Mouse (Mus musculus): ENCODE data around the gene Tsnaxip1. TPM values are rescaled to one million over a fixed set of nuclear protein-coding genes. Genes with fewer than 3 reads are reported as not detected.

The Tsnaxip1 gene
- polyA plus RNA-seq, 1 experiment from 2014 or later = 0.14 TPM

DNA sequence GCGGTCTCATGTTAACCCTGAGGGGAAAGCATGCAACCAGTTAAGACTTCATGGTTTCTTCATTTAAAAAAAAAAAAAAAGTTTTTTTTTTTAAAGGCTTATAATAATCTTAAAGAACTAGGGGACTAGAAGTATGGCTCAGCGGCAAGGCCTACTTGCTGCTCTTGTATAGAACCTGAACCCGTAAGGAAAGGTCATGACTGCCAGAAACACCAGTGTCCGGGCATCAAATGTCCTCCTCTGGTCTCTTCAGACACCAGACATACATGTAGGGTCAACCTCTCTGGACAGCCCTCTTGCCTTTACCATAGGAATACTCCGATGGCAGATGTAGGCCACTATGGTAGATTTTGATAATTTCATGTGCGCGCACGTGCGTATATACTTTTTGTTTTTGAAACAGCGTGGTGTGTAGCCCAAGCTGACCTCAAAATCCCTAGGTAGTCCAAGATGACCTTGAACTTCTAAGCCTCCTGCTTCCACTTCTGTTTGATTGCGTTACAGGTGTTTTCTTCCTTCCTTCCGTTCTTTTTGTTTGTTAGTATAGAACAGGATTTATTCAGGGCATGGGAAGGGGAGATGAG, 24.7 kb downstream of the Tsnaxip1 start:
- Histone ChIP-seq H3K36me3 (peaks cover 27% of the 10 kb centered on the region), H3K4me1 (replicated peaks) (peaks cover 28% of the 10 kb centered on the region), H3K9ac (no peak overlapping the region), H3K9me3 (replicated peaks) (no peaks in the 10 kb centered on the region), H3K27ac (ENCODE audit: poor library complexity, severe bottlenecking) (no peak overlapping the region), H3K27me3 (replicated peaks) (no peaks in the 10 kb centered on the region), H3K4me3 (peak overlapping the region; percentile 92; the same call in 1 of the 2 replicates), H3K4me2 (peak overlapping the region; percentile 81; the same call in 1 of the 2 replicates)
- 78% methylated on average over 12 of the region's 12 CpGs for WGBS
- no peak for ATAC-seq (ENCODE audit: insufficient number of reproducible peaks, low FRiP score)

DNA sequence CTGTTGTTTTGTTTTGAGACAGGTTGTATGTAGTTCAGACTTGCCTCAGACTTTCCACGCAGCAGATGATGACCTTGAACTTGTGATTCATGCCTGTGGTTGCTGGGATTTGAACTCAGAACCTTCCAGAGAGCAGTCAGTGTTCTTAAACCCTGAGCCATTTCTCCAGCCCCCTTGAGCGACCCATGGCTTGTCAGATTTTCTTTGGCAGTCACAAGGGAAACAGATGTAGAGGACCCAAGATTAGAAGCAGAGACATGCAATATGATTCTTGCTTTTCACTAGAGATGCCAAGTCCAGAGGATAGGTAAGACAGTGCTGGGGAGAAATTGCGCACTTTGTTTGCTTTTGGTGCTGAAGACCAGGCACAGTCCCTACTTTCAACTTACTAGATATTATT, 25.6 kb downstream of the Tsnaxip1 start, which contains the start of gene Cenpt:
Gene Cenpt (minus strand): TSS at position 101 of the 400 bp plus-strand sequence.
- 94% methylated on average over 3 of the region's 3 CpGs for WGBS
- Histone ChIP-seq H3K27ac (ENCODE audit: poor library complexity, severe bottlenecking) (no peak within 1 kb of the TSS), H3K4me3 (no peak within 1 kb of the TSS)

DNA sequence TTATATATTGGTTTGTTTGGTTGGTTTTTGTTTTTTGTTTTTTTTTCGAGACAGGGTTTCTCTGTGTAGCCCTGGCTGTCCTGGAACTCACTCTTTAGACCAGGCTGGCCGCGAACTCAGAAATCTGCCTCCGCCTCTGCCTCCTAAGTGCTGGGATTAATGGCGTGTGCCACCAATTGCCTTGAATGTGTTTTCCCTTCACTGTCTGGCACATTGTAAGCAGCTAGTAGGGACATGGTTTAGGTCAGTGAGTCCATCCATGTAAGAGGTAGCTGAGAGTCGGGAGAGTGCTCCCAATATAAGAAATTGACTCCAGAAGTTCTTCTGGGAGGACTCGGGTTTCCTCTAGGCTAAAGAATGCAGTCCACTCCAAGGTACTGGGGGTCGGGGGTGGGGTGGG, 26.8 kb downstream of the Tsnaxip1 start:
- no peak for ATAC-seq (ENCODE audit: insufficient number of reproducible peaks, low FRiP score)
- no peaks in the 10 kb centered on the region for H3K27me3 ChIP-seq (replicated peaks)
- peak overlapping the region; percentile 84 for H3K4me3 ChIP-seq
- H3K4me1 ChIP-seq (replicated peaks) = peaks cover 39% of the 10 kb centered on the region
- 21% methylated on average over 8 of the region's 8 CpGs for WGBS
- peak overlapping the region; percentile 81; the same call in 1 of the 2 replicates for H3K27ac ChIP-seq (ENCODE audit: poor library complexity, severe bottlenecking)
- H3K4me2 ChIP-seq = peak overlapping the region; percentile 97
- peaks cover 19% of the 10 kb centered on the region for H3K36me3 ChIP-seq
- H3K9ac ChIP-seq = peak overlapping the region; percentile 92
- no peaks in the 10 kb centered on the region for H3K9me3 ChIP-seq (replicated peaks)

More for the DNA sequence above, 25.6 kb downstream of the Tsnaxip1 start, which contains the start of gene Cenpt:
- no peak for ATAC-seq (ENCODE audit: insufficient number of reproducible peaks, low FRiP score)
- H3K27me3 ChIP-seq (replicated peaks) = no peaks in the 10 kb centered on the region
- H3K4me2 ChIP-seq = no peak within 1 kb of the TSS
- no peaks in the 10 kb centered on the region for H3K9me3 ChIP-seq (replicated peaks)
- H3K4me1 ChIP-seq (replicated peaks) = peaks cover 35% of the 10 kb centered on the region
- peaks cover 23% of the 10 kb centered on the region for H3K36me3 ChIP-seq
- H3K9ac ChIP-seq = no peak within 1 kb of the TSS

DNA sequence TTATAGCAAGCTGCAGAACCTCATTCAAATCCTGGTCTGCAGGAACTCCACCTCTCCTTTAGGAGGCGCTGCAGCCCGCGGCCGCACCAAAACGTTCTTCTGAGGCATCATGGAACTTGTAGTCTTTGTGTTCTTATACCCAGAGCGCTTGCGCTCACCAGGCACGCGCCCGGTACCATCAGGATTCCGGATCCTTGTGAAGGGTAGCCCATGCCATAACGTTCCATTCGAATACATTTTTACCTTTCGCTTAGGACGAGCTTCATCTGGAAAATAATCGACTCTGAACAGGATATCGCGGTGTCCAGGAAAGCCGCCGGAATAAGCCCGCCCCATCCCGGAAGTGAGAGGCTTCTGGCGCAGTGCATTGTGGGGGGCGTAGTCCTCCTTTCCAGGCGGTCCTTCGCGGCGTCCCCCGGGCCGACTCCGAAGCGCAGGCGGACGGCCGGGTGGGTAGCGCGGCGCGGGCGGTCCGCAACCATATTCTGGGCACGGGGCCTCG, 27.2 kb downstream of the Tsnaxip1 start, which contains the start of gene Thap11:
Gene Thap11 (plus strand): TSS at position 418 of the 502 bp plus-strand sequence.
- H3K27ac ChIP-seq (ENCODE audit: poor library complexity, severe bottlenecking) = peak within 1 kb of the TSS; percentile 81
- ATAC-seq (ENCODE audit: insufficient number of reproducible peaks, low FRiP score) = peak; percentile 92
- peak within 1 kb of the TSS; percentile 92 for H3K9ac ChIP-seq
- peak within 1 kb of the TSS; percentile 84 for H3K4me3 ChIP-seq
- peak within 1 kb of the TSS; percentile 97 for H3K4me2 ChIP-seq
- H3K36me3 ChIP-seq = peaks cover 14% of the 10 kb centered on the region; the same call in 1 of the 2 replicates
- under 1% methylated on average over 43 of the region's 43 CpGs for WGBS
- no peaks in the 10 kb centered on the region for H3K9me3 ChIP-seq (replicated peaks)
- H3K4me1 ChIP-seq (replicated peaks) = peaks cover 39% of the 10 kb centered on the region
- H3K27me3 ChIP-seq (replicated peaks) = no peaks in the 10 kb centered on the region

DNA sequence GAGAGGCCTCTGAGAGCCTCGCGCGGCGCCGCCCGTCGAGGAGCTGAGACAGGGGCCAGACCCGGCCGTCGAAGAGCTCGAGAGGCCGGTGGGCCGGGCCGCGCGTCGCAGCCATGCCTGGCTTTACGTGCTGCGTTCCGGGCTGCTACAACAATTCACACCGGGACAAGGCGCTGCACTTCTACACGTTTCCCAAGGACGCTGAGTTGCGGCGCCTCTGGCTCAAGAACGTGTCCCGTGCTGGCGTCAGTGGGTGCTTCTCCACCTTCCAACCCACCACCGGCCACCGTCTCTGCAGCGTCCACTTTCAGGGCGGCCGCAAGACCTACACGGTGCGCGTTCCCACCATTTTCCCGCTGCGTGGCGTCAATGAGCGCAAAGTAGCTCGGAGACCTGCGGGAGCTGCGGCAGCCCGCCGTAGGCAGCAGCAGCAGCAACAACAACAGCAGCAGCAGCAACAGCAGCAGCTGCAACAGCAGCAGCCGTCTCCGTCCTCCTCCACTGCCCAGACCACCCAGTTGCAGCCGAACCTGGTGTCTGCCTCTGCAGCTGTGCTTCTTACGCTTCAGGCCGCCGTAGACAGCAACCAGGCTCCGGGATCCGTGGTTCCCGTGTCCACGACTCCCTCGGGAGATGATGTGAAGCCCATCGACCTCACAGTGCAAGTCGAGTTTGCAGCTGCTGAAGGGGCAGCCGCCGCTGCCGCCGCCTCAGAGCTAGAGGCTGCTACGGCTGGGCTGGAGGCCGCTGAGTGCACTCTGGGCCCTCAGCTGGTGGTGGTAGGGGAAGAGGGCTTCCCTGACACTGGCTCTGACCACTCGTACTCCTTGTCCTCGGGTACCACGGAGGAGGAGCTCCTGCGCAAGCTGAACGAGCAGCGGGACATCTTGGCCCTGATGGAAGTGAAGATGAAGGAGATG, 28.0 kb downstream of the Tsnaxip1 start:
- peak overlapping the region; percentile 84 for H3K4me3 ChIP-seq
- peaks cover 38% of the 10 kb centered on the region for H3K4me1 ChIP-seq (replicated peaks)
- no peaks in the 10 kb centered on the region for H3K9me3 ChIP-seq (replicated peaks)
- under 1% methylated on average over 71 of the region's 71 CpGs for WGBS
- H3K9ac ChIP-seq = peak overlapping the region; percentile 92
- H3K27me3 ChIP-seq (replicated peaks) = no peaks in the 10 kb centered on the region
- H3K4me2 ChIP-seq = peak overlapping the region; percentile 97
- H3K27ac ChIP-seq (ENCODE audit: poor library complexity, severe bottlenecking) = peak overlapping the region; percentile 81
- ATAC-seq (ENCODE audit: insufficient number of reproducible peaks, low FRiP score) = peak; percentile 53
- H3K36me3 ChIP-seq = peaks cover 12% of the 10 kb centered on the region; the same call in 1 of the 2 replicates

DNA sequence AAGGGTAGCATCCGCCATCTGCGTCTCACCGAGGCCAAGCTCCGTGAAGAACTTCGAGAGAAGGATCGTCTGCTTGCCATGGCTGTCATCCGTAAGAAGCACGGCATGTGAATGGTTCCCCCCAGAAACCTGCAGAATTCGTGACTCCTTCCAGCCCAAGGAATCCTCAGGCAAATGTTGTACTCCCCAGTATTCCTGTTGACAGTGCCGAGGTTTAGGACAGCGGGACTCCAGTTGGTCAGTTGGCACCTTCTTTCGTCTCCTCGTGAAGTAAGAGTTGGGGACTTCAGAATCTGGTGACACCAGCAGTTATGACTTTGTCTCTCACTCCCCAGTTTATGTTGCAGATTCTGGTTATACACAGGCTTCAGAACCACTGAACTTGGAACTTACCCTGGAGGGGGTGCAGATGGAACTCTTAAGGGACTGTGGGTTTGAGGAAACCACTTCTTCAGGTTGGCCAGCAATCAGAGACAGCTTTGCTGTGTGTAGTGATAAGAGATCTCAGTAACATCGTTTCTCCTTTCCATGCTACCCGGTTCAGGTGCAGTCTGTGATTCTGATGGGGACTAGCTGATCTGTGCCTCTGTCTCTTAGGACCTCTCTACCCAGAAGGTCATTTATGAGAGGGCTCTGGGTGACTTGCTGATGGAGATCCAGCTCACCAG, 28.8 kb downstream of the Tsnaxip1 start:
- H3K4me1 ChIP-seq (replicated peaks) = peaks cover 34% of the 10 kb centered on the region
- H3K27me3 ChIP-seq (replicated peaks) = no peaks in the 10 kb centered on the region
- H3K4me2 ChIP-seq = peak overlapping the region; percentile 97
- peaks cover 12% of the 10 kb centered on the region; the same call in 1 of the 2 replicates for H3K36me3 ChIP-seq
- WGBS = 10% methylated on average over 15 of the region's 15 CpGs
- peak overlapping the region; percentile 84 for H3K4me3 ChIP-seq
- no peaks in the 10 kb centered on the region for H3K9me3 ChIP-seq (replicated peaks)
- ATAC-seq (ENCODE audit: insufficient number of reproducible peaks, low FRiP score) = no peak
- H3K9ac ChIP-seq = peak overlapping the region; percentile 92
- H3K27ac ChIP-seq (ENCODE audit: poor library complexity, severe bottlenecking) = peak overlapping the region; percentile 81; the same call in 1 of the 2 replicates

DNA sequence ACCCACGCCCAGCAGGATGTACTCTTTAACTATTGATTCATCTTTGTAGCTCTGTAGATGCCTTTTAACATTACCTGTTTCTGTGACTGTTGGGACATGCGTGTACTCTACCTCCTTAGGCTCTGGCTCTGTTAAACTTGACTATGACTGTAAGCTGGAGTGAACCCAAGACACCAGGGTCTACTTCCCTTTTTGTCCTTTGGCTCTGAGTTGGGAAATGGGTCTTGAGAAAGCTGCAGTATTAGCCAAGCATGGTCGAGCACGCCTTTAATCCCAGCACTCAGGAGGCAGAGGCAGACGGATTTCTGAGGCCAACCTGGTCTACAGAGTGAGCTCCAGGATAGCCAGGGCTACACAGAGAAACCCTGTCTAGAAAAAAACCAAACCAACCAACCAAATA, 31.0 kb downstream of the Tsnaxip1 start:
- Histone ChIP-seq H3K4me1 (replicated peaks) (peaks cover 52% of the 10 kb centered on the region), H3K9ac (no peak overlapping the region), H3K36me3 (peaks cover 14% of the 10 kb centered on the region; the same call in 1 of the 2 replicates), H3K4me2 (no peak overlapping the region), H3K27ac (ENCODE audit: poor library complexity, severe bottlenecking) (no peak overlapping the region), H3K9me3 (replicated peaks) (no peaks in the 10 kb centered on the region), H3K4me3 (no peak overlapping the region), H3K27me3 (replicated peaks) (no peaks in the 10 kb centered on the region)
- ATAC-seq (ENCODE audit: insufficient number of reproducible peaks, low FRiP score) = no peak
- WGBS = 81% methylated on average over 5 of the region's 5 CpGs

DNA sequence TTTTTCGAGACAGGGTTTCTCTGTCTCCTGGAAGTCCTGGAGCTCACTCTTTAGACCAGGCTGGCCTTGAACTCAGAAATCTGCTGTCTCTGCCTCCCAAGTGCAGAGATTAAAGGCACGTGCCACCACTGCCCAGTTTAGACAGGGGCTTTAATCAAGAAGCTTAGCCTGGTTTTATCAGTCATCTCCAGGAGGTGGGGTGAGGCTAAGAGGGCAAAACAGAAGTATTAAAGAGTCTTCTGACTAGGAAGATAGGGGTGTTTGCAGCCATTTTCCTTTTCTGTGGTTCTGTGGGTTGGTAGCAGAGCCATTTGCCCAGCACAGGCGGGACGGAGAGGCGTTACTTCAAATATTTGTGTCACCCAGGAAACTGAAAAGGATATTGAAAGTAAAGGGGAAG, 31.8 kb downstream of the Tsnaxip1 start:
- Histone ChIP-seq H3K4me1 (replicated peaks) (peaks cover 58% of the 10 kb centered on the region), H3K27ac (ENCODE audit: poor library complexity, severe bottlenecking) (peak overlapping the region; percentile 95), H3K4me3 (no peak overlapping the region), H3K9me3 (replicated peaks) (no peaks in the 10 kb centered on the region), H3K36me3 (peaks cover 15% of the 10 kb centered on the region; the same call in 1 of the 2 replicates), H3K9ac (0 out of 2 replicates have a peak overlapping the region, but pooled peaks have one; percentile 43), H3K4me2 (peak overlapping the region; percentile 68), H3K27me3 (replicated peaks) (no peaks in the 10 kb centered on the region)
- 49% methylated on average over 5 of the region's 5 CpGs for WGBS
- no peak for ATAC-seq (ENCODE audit: insufficient number of reproducible peaks, low FRiP score)

DNA sequence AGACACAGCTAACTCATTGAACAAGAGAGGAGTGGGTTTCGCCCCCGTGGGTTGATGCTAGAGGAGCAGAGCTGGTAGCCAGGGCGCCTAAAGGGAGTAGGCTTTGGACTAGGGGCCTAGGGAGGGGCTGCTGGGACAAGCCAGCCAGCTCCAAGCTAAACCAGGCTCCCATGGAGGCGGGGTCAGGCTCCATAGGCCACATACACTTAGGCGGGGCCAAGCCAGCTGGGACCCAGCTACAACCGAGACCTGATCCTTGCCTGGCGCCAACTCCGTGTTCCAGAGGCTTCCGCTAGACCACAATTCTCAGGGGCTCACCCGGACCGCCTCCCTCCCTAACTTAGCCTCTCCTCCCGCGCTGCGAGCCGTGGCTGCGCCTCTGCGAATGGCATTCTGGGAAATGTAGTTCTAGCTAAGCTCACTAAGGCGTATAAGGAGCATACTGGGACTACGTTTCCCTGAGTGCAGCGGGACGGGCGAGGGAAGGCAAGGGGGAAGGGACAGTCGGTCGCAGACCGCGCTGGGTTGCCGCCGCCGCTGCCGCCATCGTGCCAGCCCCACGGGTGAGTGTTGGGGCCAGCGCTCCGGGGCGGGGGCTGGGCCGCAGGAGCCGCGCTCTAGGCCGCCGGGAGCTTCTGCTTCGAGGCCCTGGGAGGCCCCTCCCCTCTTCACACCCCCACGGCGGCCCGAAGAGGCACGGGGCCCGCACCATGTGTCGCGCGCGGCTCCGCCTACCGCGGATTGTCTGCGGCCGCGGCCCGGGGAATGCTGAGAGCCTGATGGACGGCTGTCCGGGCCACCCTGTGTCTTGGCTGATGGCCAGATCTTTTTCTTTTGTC, 32.8 kb downstream of the Tsnaxip1 start, which contains the start of gene Nutf2:
Gene Nutf2 (plus strand): TSS at position 438 of the 839 bp plus-strand sequence.
- Histone ChIP-seq H3K27ac (ENCODE audit: poor library complexity, severe bottlenecking) (peak within 1 kb of the TSS; percentile 95), H3K4me1 (replicated peaks) (peaks cover 59% of the 10 kb centered on the region), H3K27me3 (replicated peaks) (no peaks in the 10 kb centered on the region), H3K4me2 (peak within 1 kb of the TSS; percentile 88), H3K36me3 (peaks cover 21% of the 10 kb centered on the region), H3K9ac (peak within 1 kb of the TSS; percentile 97), H3K9me3 (replicated peaks) (no peaks in the 10 kb centered on the region), H3K4me3 (peak within 1 kb of the TSS; percentile 97)
- WGBS = under 1% methylated on average over 58 of the region's 59 CpGs
- peak; percentile 95 for ATAC-seq (ENCODE audit: insufficient number of reproducible peaks, low FRiP score)

DNA sequence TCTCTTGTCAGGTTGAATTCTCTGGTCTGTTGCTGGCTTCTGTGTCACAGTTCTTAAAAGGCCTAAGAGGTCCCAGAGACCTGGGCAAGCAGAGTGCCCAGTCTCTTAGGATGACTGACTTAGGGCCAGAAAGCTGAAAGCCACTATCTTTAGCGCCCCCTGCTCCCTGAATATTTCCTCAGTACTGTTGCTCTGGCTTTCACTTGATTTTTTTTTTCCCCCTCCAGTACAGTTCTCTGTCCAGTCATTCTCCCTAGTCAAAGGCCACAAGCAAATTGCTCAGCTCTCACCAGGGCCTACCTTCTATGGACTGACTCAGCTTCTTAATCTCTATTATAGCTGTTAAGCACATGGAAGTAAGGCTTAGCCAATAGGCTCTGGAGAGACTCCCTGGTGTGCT, 34.4 kb downstream of the Tsnaxip1 start:
- WGBS = 6% methylated on average over 1 of the region's 1 CpGs
- Histone ChIP-seq H3K9me3 (replicated peaks) (no peaks in the 10 kb centered on the region), H3K4me2 (peak overlapping the region; percentile 88), H3K9ac (peak overlapping the region; percentile 97), H3K36me3 (peaks cover 35% of the 10 kb centered on the region), H3K4me3 (peak overlapping the region; percentile 97), H3K27me3 (replicated peaks) (no peaks in the 10 kb centered on the region), H3K4me1 (replicated peaks) (peaks cover 50% of the 10 kb centered on the region), H3K27ac (ENCODE audit: poor library complexity, severe bottlenecking) (peak overlapping the region; percentile 7; the same call in 1 of the 2 replicates)
- ATAC-seq (ENCODE audit: insufficient number of reproducible peaks, low FRiP score) = no peak
